Mouse (Mus musculus): ENCODE measurements around the gene Wdr90. TPM values are rescaled to one million over a fixed set of nuclear protein-coding genes. Genes with fewer than 3 reads are reported as not detected.
A peak's percentile ranks its signal among the peaks of the same experiment; 100 is the strongest.
"Not testable (repeated sequence)": the region's sequence is repeated elsewhere in the genome, so short reads cannot be mapped to it uniquely, and the experiment has no call there.

Gene Wdr90
- polyA plus RNA-seq, 1 experiment from 2014 or later: 15.1 TPM

DNA sequence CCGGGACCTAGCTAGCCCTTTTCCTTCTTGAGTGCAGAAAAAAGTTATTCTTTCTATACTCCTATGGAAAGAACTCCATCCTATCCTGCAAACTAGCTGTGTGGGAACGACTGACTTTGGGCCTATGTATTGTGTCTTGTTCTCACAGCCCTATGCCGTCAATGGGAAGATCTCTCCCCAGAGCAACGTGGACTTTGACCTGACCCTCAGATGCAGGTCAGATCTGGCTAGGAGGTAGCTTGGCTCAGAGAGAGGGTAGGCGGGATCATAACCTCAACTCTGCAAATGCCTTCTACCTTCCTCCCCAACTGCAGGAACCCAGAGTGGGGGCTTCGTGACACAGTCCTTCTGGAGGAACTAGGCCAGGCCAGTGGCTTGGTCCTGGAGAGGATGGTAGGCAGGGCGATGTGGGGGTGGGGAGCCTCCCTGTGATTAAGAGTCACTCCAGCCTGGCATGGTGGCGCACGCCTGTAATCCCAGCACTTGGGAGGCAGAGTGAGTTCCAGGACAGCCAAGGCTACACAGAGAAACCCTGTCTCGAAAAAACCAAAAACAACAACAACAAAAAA lies 15.1 kb upstream of the Wdr90 start:
- 65% methylated on average over 10 of the region's 10 CpGs for WGBS
- H3K36me3 ChIP-seq: peaks cover 24% of the 10 kb centered on the region
- no peak for ATAC-seq (ENCODE audit: extremely low read depth, insufficient number of reproducible peaks, low FRiP score, low TSS enrichment)
- peak overlapping the region; percentile 84 for H3K9ac ChIP-seq
- no peak overlapping the region for H3K27ac ChIP-seq (replicated peaks)
- peak overlapping the region; percentile 64 for H3K4me3 ChIP-seq
- peak overlapping the region; percentile 95 for H3K4me2 ChIP-seq
- H3K4me1 ChIP-seq: peaks cover 35% of the 10 kb centered on the region
- no peaks in the 10 kb centered on the region for H3K27me3 ChIP-seq (replicated peaks)
- H3K9me3 ChIP-seq: no peaks in the 10 kb centered on the region

GRCm38 (mm10) chr17:25875171-25876136 lies 14.2 kb upstream of the Wdr90 start:
- Histone ChIP-seq H3K27me3 (replicated peaks) (no peaks in the 10 kb centered on the region), H3K4me1 (peaks cover 26% of the 10 kb centered on the region), H3K27ac (replicated peaks) (peak overlapping the region; percentile 95), H3K4me3 (peak overlapping the region; percentile 64), H3K9me3 (no peaks in the 10 kb centered on the region), H3K4me2 (peak overlapping the region; percentile 95), H3K36me3 (peaks cover 23% of the 10 kb centered on the region), H3K9ac (peak overlapping the region; percentile 84)
- under 1% methylated on average over 59 of the region's 59 CpGs for WGBS
- ATAC-seq (ENCODE audit: extremely low read depth, insufficient number of reproducible peaks, low FRiP score, low TSS enrichment): peak; percentile 76; the same call in 1 of the 2 replicates

GRCm38 (mm10) chr17:25874721-25875170 lies 13.4 kb upstream of the Wdr90 start, which contains the start of gene Mettl26:
Gene Mettl26, plus strand, starts transcription at chr17:25875074.
- Histone ChIP-seq H3K9me3 (no peaks in the 10 kb centered on the region), H3K4me3 (peak within 1 kb of the TSS; percentile 64), H3K36me3 (peaks cover 22% of the 10 kb centered on the region), H3K27ac (replicated peaks) (peak within 1 kb of the TSS; percentile 95), H3K27me3 (replicated peaks) (no peaks in the 10 kb centered on the region), H3K9ac (peak within 1 kb of the TSS; percentile 84), H3K4me2 (peak within 1 kb of the TSS; percentile 95), H3K4me1 (peaks cover 26% of the 10 kb centered on the region)
- ATAC-seq (ENCODE audit: extremely low read depth, insufficient number of reproducible peaks, low FRiP score, low TSS enrichment): no peak
- WGBS: under 1% methylated on average over 25 of the region's 25 CpGs

GRCm38 (mm10) chr17:25874148-25874720 lies 12.9 kb upstream of the Wdr90 start:
- Histone ChIP-seq H3K9me3 (no peaks in the 10 kb centered on the region), H3K27ac (replicated peaks) (peak overlapping the region; percentile 95), H3K9ac (peak overlapping the region; percentile 84), H3K4me1 (peaks cover 26% of the 10 kb centered on the region), H3K4me2 (peak overlapping the region; percentile 95), H3K36me3 (peaks cover 17% of the 10 kb centered on the region), H3K27me3 (replicated peaks) (no peaks in the 10 kb centered on the region), H3K4me3 (peak overlapping the region; percentile 64)
- no peak for ATAC-seq (ENCODE audit: extremely low read depth, insufficient number of reproducible peaks, low FRiP score, low TSS enrichment)
- 7% methylated on average over 14 of the region's 14 CpGs for whole genome bisulfite sequencing

- Histone ChIP-seq H3K4me1 (peaks cover 31% of the 10 kb centered on the region), H3K9ac (peak overlapping the region; percentile 84), H3K36me3 (peaks cover 11% of the 10 kb centered on the region), H3K27ac (replicated peaks) (peak overlapping the region; percentile 95), H3K27me3 (replicated peaks) (no peaks in the 10 kb centered on the region), H3K4me3 (peak overlapping the region; percentile 64), H3K4me2 (peak overlapping the region; percentile 95), H3K9me3 (no peaks in the 10 kb centered on the region)
- ATAC-seq (ENCODE audit: extremely low read depth, insufficient number of reproducible peaks, low FRiP score, low TSS enrichment): no peak
- 71% methylated on average over 11 of the region's 11 CpGs for WGBS
Observed at GRCm38 (mm10) chr17:25873405-25874147, 12.3 kb upstream of the Wdr90 start.

GRCm38 (mm10) chr17:25872676-25873075 lies 11.4 kb upstream of the Wdr90 start:
- WGBS: 73% methylated on average over 3 of the region's 3 CpGs
- no peaks in the 10 kb centered on the region for H3K27me3 ChIP-seq (replicated peaks)
- peaks cover 36% of the 10 kb centered on the region for H3K4me1 ChIP-seq
- no peak overlapping the region for H3K9ac ChIP-seq
- H3K36me3 ChIP-seq: peaks cover 2% of the 10 kb centered on the region
- H3K27ac ChIP-seq (replicated peaks): no peak overlapping the region
- no peaks in the 10 kb centered on the region for H3K9me3 ChIP-seq
- no peak overlapping the region for H3K4me2 ChIP-seq
- H3K4me3 ChIP-seq: no peak overlapping the region
- no peak for ATAC-seq (ENCODE audit: extremely low read depth, insufficient number of reproducible peaks, low FRiP score, low TSS enrichment)

- not testable (repeated sequence) for H3K36me3 ChIP-seq; H3K9ac ChIP-seq; H3K27me3 ChIP-seq (replicated peaks); ATAC-seq (ENCODE audit: extremely low read depth, insufficient number of reproducible peaks, low FRiP score, low TSS enrichment); H3K4me3 ChIP-seq; H3K4me2 ChIP-seq; H3K9me3 ChIP-seq; H3K27ac ChIP-seq (replicated peaks)
- H3K4me1 ChIP-seq: peaks cover 41% of the 10 kb centered on the region
Observed at GRCm38 (mm10) chr17:25871566-25871965, 10.3 kb upstream of the Wdr90 start.

DNA sequence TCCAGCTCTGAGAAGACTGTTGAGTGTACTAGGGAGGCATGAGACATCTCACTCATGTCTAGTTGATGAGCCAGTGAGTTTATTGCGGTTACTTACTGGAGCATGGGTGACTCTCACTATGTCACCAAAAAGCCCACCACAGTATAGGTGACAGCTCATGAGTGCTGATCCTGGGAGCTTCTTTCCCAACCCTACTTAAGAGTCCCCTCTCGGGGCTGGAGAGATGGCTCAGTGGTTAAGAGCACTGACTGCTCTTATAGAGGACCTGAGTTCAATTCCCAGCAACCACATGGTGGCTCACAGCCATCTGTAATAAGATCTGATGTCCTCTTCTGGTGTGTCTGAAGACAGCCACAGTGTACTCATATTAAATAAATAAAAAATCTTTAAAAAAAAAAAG lies 8.7 kb upstream of the Wdr90 start:
- peaks cover 5% of the 10 kb centered on the region for H3K36me3 ChIP-seq
- H3K27me3 ChIP-seq (replicated peaks): no peaks in the 10 kb centered on the region
- no peaks in the 10 kb centered on the region for H3K9me3 ChIP-seq
- H3K4me2 ChIP-seq: no peak overlapping the region
- no peak overlapping the region for H3K9ac ChIP-seq
- peaks cover 41% of the 10 kb centered on the region for H3K4me1 ChIP-seq
- no peak overlapping the region for H3K4me3 ChIP-seq
- 76% methylated on average over 2 of the region's 2 CpGs for WGBS
- H3K27ac ChIP-seq (replicated peaks): no peak overlapping the region
- no peak for ATAC-seq (ENCODE audit: extremely low read depth, insufficient number of reproducible peaks, low FRiP score, low TSS enrichment)

DNA sequence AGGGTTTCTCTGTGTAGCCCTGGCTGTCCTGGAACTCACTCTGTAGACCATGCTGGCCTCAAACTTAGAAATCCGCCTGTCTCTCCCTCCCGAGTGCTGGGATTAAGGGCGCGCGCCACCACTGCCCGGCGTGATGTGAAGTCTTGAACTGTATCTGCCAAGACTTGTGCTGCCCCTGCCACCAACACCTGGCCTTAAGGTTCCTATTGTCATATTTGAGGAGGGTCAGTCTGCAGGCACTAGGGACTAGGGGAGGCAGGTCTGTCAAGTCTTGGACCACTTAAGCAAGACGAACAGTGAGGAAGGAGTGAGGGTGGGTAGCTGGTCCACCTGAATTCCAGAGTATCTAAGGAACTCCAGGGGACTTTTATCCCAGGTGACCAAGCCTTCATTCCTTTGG lies 8.2 kb upstream of the Wdr90 start:
- H3K9ac ChIP-seq: no peak overlapping the region
- H3K27ac ChIP-seq (replicated peaks): no peak overlapping the region

GRCm38 (mm10) chr17:25868601-25869191 lies 7.4 kb upstream of the Wdr90 start, which contains the start of gene Mcrip2:
Gene Mcrip2, minus strand, starts transcription at chr17:25868764.
- Histone ChIP-seq H3K27me3 (replicated peaks) (no peaks in the 10 kb centered on the region), H3K27ac (replicated peaks) (peak within 1 kb of the TSS; percentile 93), H3K9me3 (no peaks in the 10 kb centered on the region), H3K4me2 (peak within 1 kb of the TSS; percentile 77), H3K9ac (peak within 1 kb of the TSS; percentile 93), H3K4me3 (peak within 1 kb of the TSS; percentile 76), H3K36me3 (peaks cover 18% of the 10 kb centered on the region), H3K4me1 (peaks cover 31% of the 10 kb centered on the region)
- peak; percentile 71 for ATAC-seq (ENCODE audit: extremely low read depth, insufficient number of reproducible peaks, low FRiP score, low TSS enrichment)
- under 1% methylated on average over 24 of the region's 24 CpGs for WGBS

More for the DNA sequence above, 8.2 kb upstream of the Wdr90 start:
- Histone ChIP-seq H3K27me3 (replicated peaks) (no peaks in the 10 kb centered on the region), H3K4me2 (no peak overlapping the region), H3K4me1 (peaks cover 39% of the 10 kb centered on the region), H3K36me3 (peaks cover 10% of the 10 kb centered on the region), H3K4me3 (no peak overlapping the region), H3K9me3 (no peaks in the 10 kb centered on the region)
- WGBS: 83% methylated on average over 8 of the region's 8 CpGs
- ATAC-seq (ENCODE audit: extremely low read depth, insufficient number of reproducible peaks, low FRiP score, low TSS enrichment): no peak

Measured in heart, embryonic 13.5 days (tissue).